Mouse (Mus musculus) limb, embryonic 14.5 days (tissue): ENCODE measurements at regions not wholly inside any gene's neighbourhood (a gene's known extent, or its start where the extent isn't known, plus 50 kb on each side); places are given as distances from the start of the nearest gene placed in this dataset.
A peak's percentile ranks its signal among the peaks of the same experiment; 100 is the strongest.

Experiments
- ATAC-seq: fragments of 200-750 bp; cut with Nextera tagmentation; 2 replicates; pipeline ENCODE4 v1.8.0; 2017; ENCODE audit warnings: low read depth, moderate number of reproducible peaks, moderate TSS enrichment; ENCODE audit not compliant: low FRiP score
- DNase-seq: peaks from one replicate; pipeline ENCODE4 v3.0.0-alpha.2; 2015; ENCODE audit warnings: low spot score
- H3K27ac ChIP-seq: fragments of 300-500 bp; sonication (generic); replicated peaks from 2 replicates; pipeline ENCODE4 v1.5.1; 2014; ENCODE audit warnings: low read depth, mild to moderate bottlenecking, low read length, moderate library complexity, mixed read lengths
- H3K27me3 ChIP-seq: fragments of 300-500 bp; sonication (generic); 2 replicates; pipeline ENCODE4 v1.6.1; 2014; ENCODE audit warnings: low read length, mixed read lengths; ENCODE audit not compliant: control insufficient read depth, insufficient read depth
- H3K36me3 ChIP-seq: fragments of 300-500 bp; sonication (generic); 2 replicates; pipeline ENCODE4 v1.6.1; 2014; ENCODE audit warnings: mild to moderate bottlenecking, low read length, moderate library complexity, mixed read lengths; ENCODE audit not compliant: control insufficient read depth, insufficient read depth
- H3K4me1 ChIP-seq: fragments of 300-500 bp; sonication (generic); 2 replicates; pipeline ENCODE4 v1.6.1; 2014; ENCODE audit warnings: antibody characterized with exemption, low read length, mixed read lengths; ENCODE audit not compliant: control insufficient read depth, insufficient read depth
- H3K4me2 ChIP-seq: fragments of 300-500 bp; sonication (generic); replicated peaks from 2 replicates; pipeline ENCODE4 v1.6.1; 2014; ENCODE audit warnings: low read depth, mild to moderate bottlenecking, low read length, moderate library complexity; ENCODE audit not compliant: severe bottlenecking
- H3K4me3 ChIP-seq: fragments of 300-500 bp; sonication (generic); replicated peaks from 2 replicates; pipeline ENCODE4 v1.5.1; 2014; ENCODE audit warnings: low read length
- H3K9ac ChIP-seq: fragments of 300-500 bp; sonication (generic); 2 replicates; pipeline ENCODE4 v1.6.1; 2014; ENCODE audit warnings: mild to moderate bottlenecking, low read depth, low read length, moderate library complexity; ENCODE audit not compliant: severe bottlenecking
- H3K9me3 ChIP-seq: fragments of 300-500 bp; sonication (generic); 2 replicates; pipeline ENCODE4 v1.6.1; 2016; ENCODE audit warnings: low read length; ENCODE audit not compliant: control insufficient read depth
- POLR2A ChIP-seq: fragments of 200-500 bp; IDR thresholded peaks from 2 replicates; pipeline ENCODE4 v1.8.0; 2012; ENCODE audit warnings: inconsistent platforms, mild to moderate bottlenecking, moderate library complexity, borderline replicate concordance; ENCODE audit not compliant: insufficient read depth, insufficient read length; ENCODE audit errors: extremely low read depth
- WGBS: fragments of 180-500 bp; shearing (Covaris S2); extraction: QIAGEN DNeasy Blood & Tissue Kit; methylation state at CpG from one replicate; pipeline ENCODE4 v1.1.7; 2014; 5-methylcytosine and 5-hydroxymethylcytosine counted together

GRCm38 (mm10) chr12:71397456-71397855, 87.8 kb downstream of the Dact1 start:
- 93% methylated on average over 7 of the region's 7 CpGs for WGBS
- H3K4me3 ChIP-seq = no peak overlapping the region
- H3K27ac ChIP-seq = no peak overlapping the region
- no peak overlapping the region for H3K4me2 ChIP-seq
- H3K9ac ChIP-seq = no peak overlapping the region
- DNase-seq (no peak), ATAC-seq (no peak)
- no peaks in the 10 kb centered on the region for H3K27me3 ChIP-seq
- no peaks in the 10 kb centered on the region for H3K36me3 ChIP-seq
- TF ChIP-seq POLR2A = no peak
- H3K4me1 ChIP-seq = peaks cover 7% of the 10 kb centered on the region
- no peaks in the 10 kb centered on the region for H3K9me3 ChIP-seq

GRCm38 (mm10) chr12:71398701-71399100, 89.0 kb downstream of the Dact1 start:
- TF ChIP-seq POLR2A = no peak
- ATAC-seq = no peak
- H3K9ac ChIP-seq = no peak overlapping the region
- no peak overlapping the region for H3K4me3 ChIP-seq
- H3K27ac ChIP-seq = no peak overlapping the region
- WGBS = 63% methylated on average over 3 of the region's 3 CpGs
- H3K27me3 ChIP-seq = no peaks in the 10 kb centered on the region
- DNase-seq = peak; percentile 21
- H3K4me1 ChIP-seq = peaks cover 7% of the 10 kb centered on the region
- H3K4me2 ChIP-seq = no peak overlapping the region
- no peaks in the 10 kb centered on the region for H3K9me3 ChIP-seq
- H3K36me3 ChIP-seq = no peaks in the 10 kb centered on the region

GRCm38 (mm10) chr12:71400201-71400600, 90.5 kb downstream of the Dact1 start:
- TF ChIP-seq POLR2A = no peak

DNA sequence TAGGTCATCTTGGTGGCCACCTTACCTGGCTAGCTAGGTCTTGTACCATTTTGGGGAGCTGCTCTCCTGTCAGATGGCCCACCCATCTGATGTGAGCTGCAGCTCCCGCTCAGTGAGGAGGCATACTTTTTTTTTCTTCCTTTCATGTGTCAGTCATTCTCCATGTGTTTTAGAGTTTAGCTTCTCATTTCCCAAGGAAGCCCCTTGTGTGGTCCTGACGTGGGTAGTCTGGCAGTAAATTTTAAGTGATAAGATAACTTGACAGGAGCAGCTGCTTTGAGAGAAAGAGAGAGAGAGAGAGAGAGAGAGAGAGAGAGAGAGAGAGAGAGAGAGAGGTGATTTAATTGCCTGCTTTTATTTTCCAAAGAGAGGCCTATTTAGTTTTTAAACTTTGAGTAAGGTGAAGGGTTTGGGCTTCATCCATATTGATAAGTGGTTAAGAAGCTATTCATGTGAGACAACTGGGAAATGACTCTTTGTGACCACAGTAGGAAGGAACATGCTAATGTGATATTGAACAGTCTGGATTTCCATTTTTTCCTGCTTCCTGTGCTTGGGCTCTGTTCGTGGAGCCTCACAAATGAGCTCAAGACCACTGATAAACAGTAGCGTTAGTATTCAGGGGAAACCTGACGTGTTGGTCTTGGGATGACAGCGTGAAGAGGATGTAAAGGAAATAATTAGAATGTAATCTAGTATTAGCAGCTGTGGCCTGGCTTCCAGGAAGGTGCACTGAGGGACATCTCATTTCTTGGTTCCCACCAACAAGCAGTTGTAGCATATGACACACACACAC, 92.1 kb downstream of the Dact1 start:
- no peak overlapping the region for H3K27ac ChIP-seq
- H3K4me1 ChIP-seq = no peaks in the 10 kb centered on the region
- no peaks in the 10 kb centered on the region for H3K9me3 ChIP-seq
- no peak for ATAC-seq
- no peaks in the 10 kb centered on the region for H3K27me3 ChIP-seq
- TF ChIP-seq POLR2A = no peak
- no peak overlapping the region for H3K9ac ChIP-seq
- no peak overlapping the region for H3K4me3 ChIP-seq
- H3K36me3 ChIP-seq = no peaks in the 10 kb centered on the region
- H3K4me2 ChIP-seq = no peak overlapping the region
- WGBS = 48% methylated on average over 6 of the region's 6 CpGs
- DNase-seq = no peak

More at GRCm38 (mm10) chr12:71400201-71400600, 90.5 kb downstream of the Dact1 start:
- H3K27me3 ChIP-seq = no peaks in the 10 kb centered on the region
- H3K4me1 ChIP-seq = no peaks in the 10 kb centered on the region
- no peak overlapping the region for H3K9ac ChIP-seq
- DNase-seq = no peak
- H3K4me2 ChIP-seq = no peak overlapping the region
- H3K4me3 ChIP-seq = no peak overlapping the region
- H3K27ac ChIP-seq = no peak overlapping the region
- 92% methylated on average over 6 of the region's 6 CpGs for WGBS
- H3K9me3 ChIP-seq = no peaks in the 10 kb centered on the region
- no peak for ATAC-seq
- H3K36me3 ChIP-seq = no peaks in the 10 kb centered on the region

DNA sequence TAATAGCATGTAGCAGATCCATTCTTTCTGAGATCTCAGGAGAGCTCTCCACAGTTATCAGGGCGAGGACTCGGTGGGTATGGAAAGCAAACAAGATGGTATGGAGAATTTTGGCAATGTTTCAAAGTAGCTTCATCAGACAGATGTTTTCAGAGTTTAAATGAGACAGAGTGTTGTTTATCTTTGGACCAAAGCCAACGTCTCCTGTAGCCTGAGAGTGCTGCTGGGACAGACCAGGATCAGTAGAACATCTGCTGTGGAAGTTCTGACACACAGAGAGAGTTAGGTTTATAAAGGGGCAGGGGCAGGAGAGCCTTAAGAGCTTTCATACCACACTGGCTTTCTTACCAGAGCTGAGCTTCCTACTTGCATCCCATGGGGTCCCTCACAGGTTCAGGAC, 97.6 kb downstream of the Dact1 start:
- Histone ChIP-seq H3K27ac (no peak overlapping the region), H3K4me3 (no peak overlapping the region), H3K9me3 (no peaks in the 10 kb centered on the region), H3K9ac (no peak overlapping the region), H3K4me1 (peaks cover 3% of the 10 kb centered on the region; the same call in 1 of the 2 replicates), H3K27me3 (no peaks in the 10 kb centered on the region), H3K36me3 (no peaks in the 10 kb centered on the region), H3K4me2 (no peak overlapping the region)
- ATAC-seq = no peak
- TF ChIP-seq POLR2A = no peak
- DNase-seq = no peak
- 52% methylated on average over 3 of the region's 3 CpGs for WGBS
